Mouse (Mus musculus): ENCODE results near the gene Ccdc65.

Ccdc65 gene

DNA sequence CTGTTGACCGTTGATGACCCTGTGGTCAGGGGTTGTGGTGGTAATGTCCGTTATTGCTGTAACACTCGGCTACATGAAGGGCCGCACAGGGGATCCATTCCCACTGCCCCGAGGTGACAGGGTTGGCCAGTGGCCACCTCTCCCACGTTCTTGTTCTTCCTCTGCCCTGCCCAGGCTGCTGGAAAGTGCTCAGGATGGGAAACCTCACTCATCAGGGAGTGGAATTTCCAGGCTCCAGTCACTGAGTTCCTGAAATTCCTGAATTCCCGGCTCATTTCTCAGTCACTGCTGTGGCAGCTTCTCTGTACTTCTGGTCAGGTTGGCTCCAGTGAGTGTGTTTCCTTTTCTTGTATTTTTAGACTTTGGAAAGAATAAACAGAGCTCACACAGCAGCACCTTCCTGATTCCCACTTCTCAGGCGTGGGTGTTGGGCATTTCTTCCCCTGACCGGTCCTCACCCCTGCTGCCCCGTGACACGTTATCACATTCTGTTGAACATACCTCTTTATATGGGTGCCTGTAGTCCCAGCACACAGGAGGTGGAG, 15.8 kb upstream of the Ccdc65 start:
- no peak for DNase-seq (ENCODE audit: low read depth, low spot score)

DNA sequence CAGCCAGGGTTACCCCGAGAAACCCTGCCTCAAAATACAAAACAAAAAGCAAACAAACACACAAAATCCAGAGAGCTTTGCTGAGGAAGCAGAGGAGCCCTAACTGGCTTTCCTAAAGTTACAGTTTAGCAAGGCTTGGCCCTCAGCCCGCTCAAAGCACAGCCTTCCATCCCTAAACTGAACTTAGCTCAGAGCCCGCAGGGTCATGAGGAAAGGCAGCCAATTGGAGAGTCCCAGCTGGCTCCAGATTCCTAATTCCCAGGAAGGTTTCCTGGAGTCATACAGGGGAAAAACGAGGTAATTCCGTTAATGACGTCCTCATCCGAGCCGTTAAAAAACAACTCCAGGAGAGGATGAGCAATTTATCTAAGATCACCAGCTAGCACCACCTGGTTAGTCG, 12.3 kb upstream of the Ccdc65 start:
- DNase-seq (ENCODE audit: low read depth, low spot score): no peak

- DNase-seq (ENCODE audit: low read depth, low spot score): no peak
Measured at GRCm38 (mm10) chr15:98696216-98696615, 11.8 kb upstream of the Ccdc65 start.

GRCm38 (mm10) chr15:98699190-98700105, 8.6 kb upstream of the Ccdc65 start:
- DNase-seq (ENCODE audit: low read depth, low spot score): peak; percentile 64

DNA sequence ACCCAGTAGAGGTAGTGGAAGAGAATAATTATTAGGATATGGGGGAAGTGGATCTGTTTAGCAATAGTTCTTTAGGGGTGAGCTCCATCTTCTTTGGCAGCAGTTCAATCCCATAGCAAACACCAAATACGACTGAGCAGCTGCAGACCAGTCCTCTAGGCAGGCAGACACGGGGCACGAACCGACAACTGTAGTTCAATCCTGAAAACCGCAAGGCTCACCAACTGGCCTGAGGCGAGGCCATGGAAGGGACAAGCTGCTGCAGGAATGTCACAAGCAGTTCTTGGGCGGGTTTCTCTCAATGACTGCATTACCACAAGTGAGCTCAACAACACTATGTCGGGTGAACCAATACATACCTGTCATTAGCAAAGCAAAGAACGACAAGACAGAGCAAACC, 3.7 kb upstream of the Ccdc65 start:
- DNase-seq (ENCODE audit: low read depth, low spot score): no peak

- peak; percentile 59 for DNase-seq (ENCODE audit: low read depth, low spot score)
Measured at GRCm38 (mm10) chr15:98710442-98710841, 2.4 kb downstream of the Ccdc65 start.

DNA sequence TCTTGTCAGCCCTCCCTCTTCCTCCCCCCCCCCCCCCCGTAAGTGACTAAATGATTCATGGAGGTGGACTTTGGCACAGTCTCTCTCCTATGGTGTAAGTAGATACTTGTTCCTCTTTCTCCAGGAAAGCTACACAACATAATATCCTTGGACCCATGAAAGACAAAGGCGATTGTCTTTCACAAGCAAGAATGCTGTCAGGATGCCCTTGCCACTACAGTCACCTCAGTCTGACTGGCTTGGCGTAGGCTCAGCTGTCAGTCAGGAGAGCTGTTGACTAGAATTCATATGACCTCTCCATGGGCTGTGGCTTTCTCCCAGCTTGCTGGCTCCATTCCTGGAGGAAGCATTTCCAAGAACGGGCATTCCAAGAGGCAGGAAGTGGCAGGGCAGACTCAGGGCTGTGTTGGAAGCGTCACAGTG, 6.2 kb downstream of the Ccdc65 start:
- DNase-seq (ENCODE audit: low read depth, low spot score): no peak

DNA sequence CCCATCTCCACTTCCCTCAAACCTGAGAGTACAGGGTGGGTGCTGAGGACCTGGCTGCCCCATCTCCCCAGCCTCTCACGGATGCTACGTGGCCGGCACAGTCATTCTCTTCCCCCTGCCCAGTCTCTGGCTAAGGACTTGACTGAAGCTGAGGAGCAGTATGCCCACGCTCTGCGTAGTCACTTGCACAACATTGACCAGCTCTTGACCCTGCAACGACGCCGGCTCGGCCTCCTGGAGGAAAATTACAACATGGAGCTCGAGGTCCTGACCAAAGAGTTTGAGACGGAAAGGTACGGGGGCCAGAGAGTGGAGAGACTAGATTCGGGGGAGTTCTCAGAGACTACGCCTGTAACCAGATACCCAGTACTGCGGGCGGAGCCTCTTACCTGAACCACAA, 9.3 kb downstream of the Ccdc65 start:
- no peak for DNase-seq (ENCODE audit: low read depth, low spot score)

DNA sequence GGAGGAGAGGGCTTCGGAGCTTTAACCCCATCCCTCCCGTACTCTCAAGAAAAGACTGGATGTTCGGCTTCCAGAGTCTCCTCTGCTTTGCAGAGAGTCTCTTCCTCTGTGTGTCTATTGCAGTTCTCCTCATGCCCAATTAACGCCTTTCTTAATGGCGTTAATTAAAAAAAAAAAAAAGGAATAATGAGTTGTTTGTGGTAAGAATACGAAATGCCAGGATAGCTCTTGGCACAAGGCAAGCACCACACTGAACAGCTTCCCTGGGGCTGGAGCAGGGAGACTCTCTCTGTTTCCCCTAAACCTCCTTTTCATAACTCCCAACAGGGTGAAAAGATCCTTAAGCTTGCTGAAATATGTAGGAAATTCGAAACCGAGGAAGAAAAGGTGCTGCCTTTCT, 14.2 kb downstream of the Ccdc65 start:
- DNase-seq (ENCODE audit: low read depth, low spot score): no peak

GRCm38 (mm10) chr15:98722854-98723253, 14.8 kb downstream of the Ccdc65 start:
- DNase-seq (ENCODE audit: low read depth, low spot score): no peak

DNA sequence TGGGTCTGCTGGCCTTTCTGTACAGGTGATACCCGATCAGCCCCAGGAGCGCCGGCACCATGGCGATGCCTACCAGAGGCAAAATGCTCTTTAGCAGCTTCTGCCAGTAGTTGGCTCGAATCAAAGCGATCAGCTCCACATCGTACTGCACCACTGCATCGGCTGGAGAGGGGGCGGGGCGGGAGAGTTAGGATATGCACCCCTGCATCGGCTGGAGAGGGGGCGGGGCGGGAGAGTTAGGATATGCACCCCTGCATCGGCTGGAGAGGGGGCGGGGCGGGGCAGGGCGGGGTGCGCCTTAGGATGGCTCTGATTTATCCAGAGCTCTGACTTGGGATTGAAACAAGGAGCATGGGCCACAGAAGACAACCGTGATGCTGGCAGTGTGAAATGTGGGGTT, 16.4 kb downstream of the Ccdc65 start:
- no peak for DNase-seq (ENCODE audit: low read depth, low spot score)

GRCm38 (mm10) chr15:98726079-98726478, 18.1 kb downstream of the Ccdc65 start:
- no peak for DNase-seq (ENCODE audit: low read depth, low spot score)

- DNase-seq (ENCODE audit: low read depth, low spot score): no peak
Measured at GRCm38 (mm10) chr15:98726746-98727145, 18.7 kb downstream of the Ccdc65 start.

DNA sequence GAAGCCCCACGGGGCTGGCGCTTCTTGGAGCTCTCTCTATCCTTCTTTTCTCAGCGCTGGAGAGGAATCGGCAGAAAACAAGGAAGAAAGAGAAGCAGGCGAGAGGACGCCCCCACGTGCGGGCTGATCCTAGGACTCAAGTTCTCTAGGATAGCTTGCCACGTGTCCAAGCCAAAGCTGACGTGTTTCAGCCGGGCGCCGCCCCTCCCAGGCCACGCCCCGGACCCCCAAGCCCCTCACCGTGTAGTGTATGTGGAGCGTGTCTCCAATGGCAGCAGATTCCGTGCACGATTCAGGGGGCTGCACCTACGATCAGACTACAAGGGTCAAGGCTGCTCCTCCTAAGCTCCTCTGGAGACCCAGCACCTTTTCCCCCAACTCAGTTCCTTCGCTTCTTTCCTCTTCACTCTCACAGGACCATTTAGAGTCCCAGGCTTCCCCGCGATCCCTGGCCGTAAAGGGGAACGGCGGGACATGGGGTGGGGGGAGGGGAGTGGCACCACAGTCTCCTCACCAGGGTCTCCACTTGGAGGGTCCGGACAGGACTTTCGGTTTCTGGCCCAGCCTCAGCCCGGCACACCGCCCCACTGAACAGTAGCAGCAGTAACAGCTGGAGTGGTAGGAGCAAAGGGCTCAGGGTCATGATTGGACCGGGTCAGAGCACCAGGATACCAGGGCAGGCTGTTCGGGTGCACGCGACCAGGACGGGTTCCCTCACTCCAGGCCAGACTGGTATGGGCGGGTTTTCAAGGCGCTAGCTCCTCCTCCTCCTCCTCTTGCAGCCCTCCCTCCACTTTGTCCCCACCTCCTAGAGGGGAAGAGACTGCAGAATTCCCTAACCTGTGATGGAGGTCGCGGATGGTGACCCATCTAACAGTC, 19.7 kb downstream of the Ccdc65 start, which contains the start of gene Fkbp11:
Gene Fkbp11, minus strand, starts transcription at position 756 of the 879 bp plus-strand sequence.
- DNase-seq (ENCODE audit: low read depth, low spot score): peak; percentile 71

GRCm38 (mm10) chr15:98728366-98728765, 20.4 kb downstream of the Ccdc65 start:
- DNase-seq (ENCODE audit: low read depth, low spot score): no peak

DNA sequence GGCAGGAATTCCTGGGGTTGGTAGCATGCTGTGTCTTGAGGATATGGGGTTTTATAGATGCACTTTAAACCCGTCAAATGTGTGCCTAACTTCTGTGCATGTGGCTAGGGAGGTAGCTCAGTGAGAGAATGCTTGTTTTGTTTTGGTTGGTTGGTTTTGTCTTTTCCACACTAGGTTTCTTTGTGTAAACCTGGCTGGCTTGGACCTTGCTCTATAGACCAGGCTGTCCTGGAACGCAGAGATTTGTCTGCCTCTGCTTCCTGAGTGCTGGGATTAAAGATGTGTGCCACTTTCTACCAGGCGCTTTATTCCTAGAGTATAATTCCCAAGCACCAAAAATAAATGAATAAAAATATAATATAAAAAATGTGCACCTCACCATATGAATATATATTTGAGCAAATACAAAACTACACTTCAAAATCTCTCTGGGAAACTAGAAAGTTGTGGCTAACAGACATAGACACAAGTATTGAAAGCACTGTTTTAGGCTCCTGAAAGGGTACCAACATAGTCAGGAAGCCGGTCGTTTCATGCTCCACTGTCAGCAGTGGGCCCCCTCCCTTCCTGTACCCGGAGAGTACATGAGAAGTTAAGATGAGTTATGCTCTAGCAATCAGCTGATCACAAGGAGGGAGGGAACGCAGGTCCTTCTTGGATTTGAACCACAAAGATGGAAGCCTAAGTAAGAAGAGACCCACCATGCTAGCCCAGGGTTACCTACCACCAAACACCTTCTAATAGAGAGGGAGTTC, 22.0 kb downstream of the Ccdc65 start:
- no peak for DNase-seq (ENCODE audit: low read depth, low spot score)

DNA sequence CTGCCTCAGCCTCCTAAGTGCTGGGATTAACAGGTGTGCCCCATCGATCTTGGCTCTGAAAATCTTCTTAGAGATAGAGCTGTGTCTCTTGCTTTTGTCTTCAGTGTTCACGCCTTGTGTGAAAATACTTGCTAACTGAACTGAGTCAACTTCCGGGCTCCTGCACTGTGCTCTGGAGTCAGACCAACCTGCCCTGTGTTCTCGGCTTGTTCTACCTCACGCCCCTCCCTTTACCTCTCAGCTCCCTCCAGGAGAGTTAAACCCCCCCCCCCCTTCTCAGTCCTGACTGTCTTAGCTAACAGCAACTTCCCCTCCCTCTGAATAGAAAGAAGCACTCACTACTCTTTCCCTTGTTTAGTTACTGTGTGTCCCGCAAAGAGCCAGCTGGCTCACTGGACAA, 22.8 kb downstream of the Ccdc65 start:
- no peak for DNase-seq (ENCODE audit: low read depth, low spot score)

DNA sequence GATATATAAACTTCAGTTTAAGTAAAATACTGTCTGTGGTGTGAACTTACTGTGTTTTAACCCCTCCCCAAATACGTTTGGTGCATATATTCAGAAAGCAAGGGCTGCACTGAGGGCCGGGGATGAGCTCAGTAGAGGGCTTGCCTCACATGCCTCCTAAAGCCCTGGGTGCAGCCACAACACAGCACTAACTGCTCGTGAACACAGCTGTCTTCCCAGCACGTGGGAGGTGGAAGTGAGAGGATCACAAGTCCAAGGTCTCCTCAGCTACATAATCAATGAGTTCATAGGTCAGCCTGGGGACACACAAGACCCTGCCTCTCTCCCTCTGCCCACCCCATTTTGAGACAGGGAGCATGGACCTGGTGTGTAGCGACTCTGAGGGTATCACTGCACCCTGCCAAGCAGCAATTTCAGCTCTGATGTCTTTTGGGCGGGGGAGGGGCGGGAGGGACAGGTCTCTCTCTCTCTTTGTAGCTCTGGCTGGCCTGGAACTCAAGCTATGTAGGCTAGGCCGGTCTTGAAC, 24.1 kb downstream of the Ccdc65 start:
- DNase-seq (ENCODE audit: low read depth, low spot score): no peak

DNA sequence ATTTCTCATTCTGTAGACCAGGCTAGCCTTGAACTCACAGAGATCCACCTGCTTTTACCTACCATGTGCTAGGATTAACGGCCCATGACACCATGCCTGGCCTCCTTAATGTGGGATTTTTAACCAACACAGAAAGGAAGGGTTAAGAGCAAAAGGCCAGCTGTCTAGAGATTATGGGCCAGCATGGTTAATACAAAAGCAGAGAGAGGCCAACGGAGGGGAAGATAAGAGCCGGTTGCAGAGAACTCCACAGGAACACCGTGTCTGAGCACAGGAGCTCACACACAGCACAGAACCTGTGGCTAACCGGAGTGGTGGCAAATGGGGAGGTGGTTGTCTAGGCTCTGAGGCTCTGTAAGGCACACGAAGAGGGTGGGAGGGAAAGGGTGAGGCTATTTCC, 25.4 kb downstream of the Ccdc65 start:
- no peak for DNase-seq (ENCODE audit: low read depth, low spot score)

DNA sequence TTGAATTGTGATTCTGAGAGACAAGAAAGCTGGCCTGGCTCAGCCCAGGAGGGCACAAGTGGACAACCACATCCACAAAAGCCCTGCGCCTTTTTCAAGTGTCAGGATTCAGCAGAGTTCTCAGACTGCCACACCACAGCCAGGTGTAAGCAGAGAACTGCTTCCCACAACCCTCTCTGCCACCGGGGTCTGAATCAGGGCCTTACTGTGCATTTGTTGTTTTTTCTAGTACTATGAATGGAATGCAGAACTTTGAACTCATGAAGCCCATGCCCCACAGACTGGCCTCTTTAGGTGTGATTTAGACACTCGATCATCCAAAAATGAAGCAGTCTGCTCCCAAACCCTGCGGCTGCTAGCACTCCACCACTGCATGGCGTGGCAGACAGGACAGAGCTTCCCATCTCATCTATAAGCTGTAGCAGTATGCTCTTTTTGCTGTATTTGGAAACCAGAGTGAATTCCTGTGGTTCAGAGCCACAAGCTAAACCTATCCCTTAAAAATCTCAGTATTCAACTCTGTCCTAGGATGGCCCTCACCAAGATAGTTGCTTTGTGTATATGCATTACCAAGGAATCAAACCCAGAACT, 26.1 kb downstream of the Ccdc65 start:
- DNase-seq (ENCODE audit: low read depth, low spot score): no peak

GRCm38 (mm10) chr15:98736521-98736920, 28.5 kb downstream of the Ccdc65 start:
- DNase-seq (ENCODE audit: low read depth, low spot score): no peak

All from WW6 (cell line).